Mouse (Mus musculus) CD4-positive helper T cell, adult 2 months (primary cell): ENCODE data around the gene Pnpla6.

Source experiments
- DNase-seq: peaks from one replicate; pipeline ENCODE4 v3.0.0-alpha.2; 2012; ENCODE audit warnings: low read depth, missing footprints, low spot score

Pnpla6 gene

GRCm38 (mm10) chr8:3507979-3508754 is 7.0 kb upstream of the Pnpla6 start:
- no peak for DNase-seq

- no peak for DNase-seq
Measured at GRCm38 (mm10) chr8:3514681-3515247, 420 bp upstream of the Pnpla6 start.

- DNase-seq, result peak; percentile 57
Measured at GRCm38 (mm10) chr8:3515771-3516417, 710 bp downstream of the Pnpla6 start.

- DNase-seq, result peak; percentile 91
Measured at GRCm38 (mm10) chr8:3516450-3517116, 1.4 kb downstream of the Pnpla6 start.

GRCm38 (mm10) chr8:3517117-3517495 is 1.9 kb downstream of the Pnpla6 start:
- no peak for DNase-seq

GRCm38 (mm10) chr8:3522007-3522697 is 7.0 kb downstream of the Pnpla6 start:
- DNase-seq, result no peak

GRCm38 (mm10) chr8:3530816-3531215 is 15.6 kb downstream of the Pnpla6 start:
- DNase-seq, result no peak

GRCm38 (mm10) chr8:3531936-3532335 is 16.8 kb downstream of the Pnpla6 start:
- no peak for DNase-seq

GRCm38 (mm10) chr8:3536053-3536841 is 21.1 kb downstream of the Pnpla6 start:
- peak; percentile 29 for DNase-seq

GRCm38 (mm10) chr8:3536940-3537339 is 21.8 kb downstream of the Pnpla6 start:
- no peak for DNase-seq

GRCm38 (mm10) chr8:3537666-3538065 is 22.5 kb downstream of the Pnpla6 start:
- DNase-seq, result no peak

- DNase-seq, result no peak
Measured at GRCm38 (mm10) chr8:3539146-3539545, 24.0 kb downstream of the Pnpla6 start.

- DNase-seq, result no peak
Measured at GRCm38 (mm10) chr8:3540076-3540475, 24.9 kb downstream of the Pnpla6 start.

- no peak for DNase-seq
Measured at GRCm38 (mm10) chr8:3546511-3546910, 31.3 kb downstream of the Pnpla6 start.

GRCm38 (mm10) chr8:3552240-3552639 is 37.1 kb downstream of the Pnpla6 start:
- DNase-seq, result no peak

- DNase-seq, result peak; percentile 20
Measured at GRCm38 (mm10) chr8:3556114-3556513, 40.9 kb downstream of the Pnpla6 start.

GRCm38 (mm10) chr8:3567641-3568371 is 52.6 kb downstream of the Pnpla6 start, which contains the start of gene C330021F23Rik:
TSS of gene C330021F23Rik (plus strand) at chr8:3567990.
- DNase-seq, result no peak

GRCm38 (mm10) chr8:3568378-3568777 is 53.2 kb downstream of the Pnpla6 start:
- no peak for DNase-seq

- no peak for DNase-seq
Measured at GRCm38 (mm10) chr8:3569784-3570183, 54.6 kb downstream of the Pnpla6 start.

- DNase-seq, result no peak
Measured at GRCm38 (mm10) chr8:3574546-3574945, 59.4 kb downstream of the Pnpla6 start.
